Mouse (Mus musculus) brain, embryonic 18.5 days (tissue): ENCODE data around the gene E330017A01Rik.

ENCODE experiments used
- DNase-seq: peaks from one replicate; pipeline ENCODE4 v3.0.0-alpha.2; 2012; ENCODE audit warnings: low read depth, low spot score

E330017A01Rik gene

GRCm38 (mm10) chr16:58663021-58663420 lies 24.5 kb upstream of the E330017A01Rik start:
- no peak for DNase-seq

- no peak for DNase-seq
Measured at GRCm38 (mm10) chr16:58662287-58662791, 23.8 kb upstream of the E330017A01Rik start.

- no peak for DNase-seq
Measured at GRCm38 (mm10) chr16:58661826-58662225, 23.3 kb upstream of the E330017A01Rik start.

GRCm38 (mm10) chr16:58658668-58659067 lies 20.1 kb upstream of the E330017A01Rik start:
- no peak for DNase-seq

GRCm38 (mm10) chr16:58656526-58656925 lies 18.0 kb upstream of the E330017A01Rik start:
- DNase-seq = no peak

GRCm38 (mm10) chr16:58655751-58656150 lies 17.2 kb upstream of the E330017A01Rik start:
- no peak for DNase-seq

GRCm38 (mm10) chr16:58649979-58650378 lies 11.4 kb upstream of the E330017A01Rik start:
- no peak for DNase-seq

- DNase-seq = no peak
Measured at GRCm38 (mm10) chr16:58638016-58638415, 523 bp downstream of the E330017A01Rik start.

GRCm38 (mm10) chr16:58637448-58637847 lies 1.1 kb downstream of the E330017A01Rik start:
- no peak for DNase-seq

- no peak for DNase-seq
Measured at GRCm38 (mm10) chr16:58635866-58636265, 2.7 kb downstream of the E330017A01Rik start.

GRCm38 (mm10) chr16:58629736-58630135 lies 8.8 kb downstream of the E330017A01Rik start:
- DNase-seq = no peak

- DNase-seq = no peak
Measured at GRCm38 (mm10) chr16:58628968-58629367, 9.6 kb downstream of the E330017A01Rik start.

GRCm38 (mm10) chr16:58628336-58628680 lies 10.2 kb downstream of the E330017A01Rik start:
- no peak for DNase-seq

- DNase-seq = no peak
Measured at GRCm38 (mm10) chr16:58627597-58628335, 10.8 kb downstream of the E330017A01Rik start.

GRCm38 (mm10) chr16:58623944-58624343 lies 14.6 kb downstream of the E330017A01Rik start:
- no peak for DNase-seq

GRCm38 (mm10) chr16:58623114-58623513 lies 15.4 kb downstream of the E330017A01Rik start:
- DNase-seq = no peak

- no peak for DNase-seq
Measured at GRCm38 (mm10) chr16:58622377-58622776, 16.2 kb downstream of the E330017A01Rik start.

GRCm38 (mm10) chr16:58617346-58617745 lies 21.2 kb downstream of the E330017A01Rik start:
- DNase-seq = no peak

- no peak for DNase-seq
Measured at GRCm38 (mm10) chr16:58616878-58617277, 21.7 kb downstream of the E330017A01Rik start, which contains the start of gene Gm813. TSS of gene Gm813 (minus strand) at chr16:58616978.

- no peak for DNase-seq
Measured at GRCm38 (mm10) chr16:58612969-58613368, 25.6 kb downstream of the E330017A01Rik start.

GRCm38 (mm10) chr16:58607101-58607500 lies 31.4 kb downstream of the E330017A01Rik start:
- no peak for DNase-seq

- no peak for DNase-seq
Measured at GRCm38 (mm10) chr16:58604680-58605079, 33.9 kb downstream of the E330017A01Rik start.

- no peak for DNase-seq
Measured at GRCm38 (mm10) chr16:58603831-58604230, 34.7 kb downstream of the E330017A01Rik start.
